Mouse (Mus musculus) forebrain, embryonic 16.5 days (tissue): ENCODE results near the gene Kcnd2. TPM values are rescaled to one million over a fixed set of nuclear protein-coding genes. Genes with fewer than 3 reads are reported as not detected.
A peak's percentile ranks its signal among the peaks of the same experiment; 100 is the strongest.

Experiments used
- ATAC-seq: fragments of 200-750 bp; cut with Nextera tagmentation; 2 replicates; pipeline ENCODE4 v1.8.0; 2017; ENCODE audit warnings: mild to moderate bottlenecking, moderate library complexity
- H3K27ac ChIP-seq: fragments of 300-500 bp; sonication (generic); 2 replicates; pipeline ENCODE4 v1.5.1; 2014; ENCODE audit warnings: low read length, control low read depth
- H3K27me3 ChIP-seq: fragments of 300-500 bp; sonication (generic); replicated peaks from 2 replicates; pipeline ENCODE4 v1.6.1; 2014; ENCODE audit warnings: low read length; ENCODE audit not compliant: control insufficient read depth, insufficient read depth
- H3K36me3 ChIP-seq: fragments of 300-500 bp; sonication (generic); 2 replicates; pipeline ENCODE4 v1.6.1; 2014; ENCODE audit not compliant: control insufficient read depth, insufficient read depth
- H3K4me1 ChIP-seq: fragments of 300-500 bp; sonication (generic); replicated peaks from 2 replicates; pipeline ENCODE4 v1.6.1; 2014; ENCODE audit warnings: low read length; ENCODE audit not compliant: control insufficient read depth, insufficient read depth
- H3K4me2 ChIP-seq: fragments of 300-500 bp; sonication (generic); 2 replicates; pipeline ENCODE4 v1.6.1; 2014; ENCODE audit warnings: mild to moderate bottlenecking, low read length, control low read depth
- H3K4me3 ChIP-seq: fragments of 300-500 bp; sonication (generic); replicated peaks from 2 replicates; pipeline ENCODE4 v1.5.1; 2014; ENCODE audit warnings: mild to moderate bottlenecking, low read length, control low read depth
- H3K9ac ChIP-seq: fragments of 300-500 bp; sonication (generic); replicated peaks from 2 replicates; pipeline ENCODE4 v1.6.1; 2014; ENCODE audit warnings: low read depth, low read length, control low read depth
- H3K9me3 ChIP-seq: fragments of 300-500 bp; sonication (generic); 2 replicates; pipeline ENCODE4 v1.6.1; 2016; ENCODE audit warnings: low read length; ENCODE audit not compliant: control insufficient read depth
- WGBS: fragments of 180-500 bp; shearing (Covaris S2); extraction: QIAGEN DNeasy Blood & Tissue Kit; methylation state at CpG from one replicate; pipeline ENCODE4 v1.1.7; 2014; 5-methylcytosine and 5-hydroxymethylcytosine counted together
- polyA plus RNA-seq: library from polyadenylated mRNA; unstranded; fragments of >200 nt; fragmentation: Nextera tagmentation; extraction: Ambion mirVana; gene quantifications from 2 replicates; pipeline ENCODE4 v1.2.1, GENCODE M21; 2015

The Kcnd2 gene
- 9.3 and 13.5 TPM in 2 replicates for polyA plus RNA-seq

GRCm38 (mm10) chr6:21215491-21216191 lies at the start of gene Kcnd2:
Gene Kcnd2, plus strand, starts transcription at chr6:21215503.
- peak within 1 kb of the TSS; percentile 89 for H3K27ac ChIP-seq
- no peaks in the 10 kb centered on the region for H3K27me3 ChIP-seq
- peak within 1 kb of the TSS; percentile 90 for H3K4me3 ChIP-seq
- 9% methylated on average over 34 of the region's 34 CpGs for WGBS
- peak within 1 kb of the TSS; percentile 79 for H3K4me2 ChIP-seq
- 0 out of 2 replicates have a peak, but pooled peaks cover 2% of the 10 kb centered on the region for H3K4me1 ChIP-seq
- H3K9me3 ChIP-seq: no peaks in the 10 kb centered on the region
- no peaks in the 10 kb centered on the region for H3K36me3 ChIP-seq
- no peak; the same call in 1 of the 2 replicates for ATAC-seq
- peak within 1 kb of the TSS; percentile 89 for H3K9ac ChIP-seq

DNA sequence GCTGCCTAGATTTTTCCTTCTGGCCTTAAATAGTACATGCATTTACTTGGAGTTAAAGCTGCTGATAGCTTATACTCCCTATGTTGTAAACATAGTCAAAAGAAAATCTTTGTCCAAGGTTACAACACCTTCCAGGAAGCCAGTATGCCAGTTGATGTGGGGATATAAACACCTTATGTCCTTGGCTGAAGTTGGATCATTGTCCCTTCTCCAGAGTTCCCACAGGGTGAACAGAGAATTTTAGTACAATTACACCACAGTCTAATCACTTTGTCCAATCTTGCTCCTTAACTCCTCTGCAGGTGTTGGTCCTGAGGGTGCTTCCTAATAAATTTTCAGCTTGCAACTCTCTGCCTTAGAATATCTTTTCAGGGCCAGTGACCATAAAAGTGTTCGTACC lies 48.7 kb upstream of the Kcnd2 start:
- no peak overlapping the region for H3K9ac ChIP-seq
- H3K4me1 ChIP-seq: no peaks in the 10 kb centered on the region
- no peak overlapping the region for H3K4me3 ChIP-seq
- H3K27ac ChIP-seq: no peak overlapping the region
- no peak for ATAC-seq
- no peaks in the 10 kb centered on the region for H3K9me3 ChIP-seq
- H3K4me2 ChIP-seq: no peak overlapping the region
- no peaks in the 10 kb centered on the region for H3K27me3 ChIP-seq
- no peaks in the 10 kb centered on the region for H3K36me3 ChIP-seq
- WGBS: 83% methylated on average over 1 of the region's 1 CpGs

GRCm38 (mm10) chr6:21195341-21195740 lies 20.0 kb upstream of the Kcnd2 start:
- no peak overlapping the region for H3K4me3 ChIP-seq
- ATAC-seq: no peak
- 67% methylated on average over 2 of the region's 2 CpGs for WGBS
- H3K9me3 ChIP-seq: no peaks in the 10 kb centered on the region
- no peak overlapping the region for H3K27ac ChIP-seq
- H3K4me1 ChIP-seq: no peaks in the 10 kb centered on the region
- no peak overlapping the region for H3K4me2 ChIP-seq
- no peaks in the 10 kb centered on the region for H3K36me3 ChIP-seq
- H3K9ac ChIP-seq: no peak overlapping the region
- H3K27me3 ChIP-seq: no peaks in the 10 kb centered on the region

DNA sequence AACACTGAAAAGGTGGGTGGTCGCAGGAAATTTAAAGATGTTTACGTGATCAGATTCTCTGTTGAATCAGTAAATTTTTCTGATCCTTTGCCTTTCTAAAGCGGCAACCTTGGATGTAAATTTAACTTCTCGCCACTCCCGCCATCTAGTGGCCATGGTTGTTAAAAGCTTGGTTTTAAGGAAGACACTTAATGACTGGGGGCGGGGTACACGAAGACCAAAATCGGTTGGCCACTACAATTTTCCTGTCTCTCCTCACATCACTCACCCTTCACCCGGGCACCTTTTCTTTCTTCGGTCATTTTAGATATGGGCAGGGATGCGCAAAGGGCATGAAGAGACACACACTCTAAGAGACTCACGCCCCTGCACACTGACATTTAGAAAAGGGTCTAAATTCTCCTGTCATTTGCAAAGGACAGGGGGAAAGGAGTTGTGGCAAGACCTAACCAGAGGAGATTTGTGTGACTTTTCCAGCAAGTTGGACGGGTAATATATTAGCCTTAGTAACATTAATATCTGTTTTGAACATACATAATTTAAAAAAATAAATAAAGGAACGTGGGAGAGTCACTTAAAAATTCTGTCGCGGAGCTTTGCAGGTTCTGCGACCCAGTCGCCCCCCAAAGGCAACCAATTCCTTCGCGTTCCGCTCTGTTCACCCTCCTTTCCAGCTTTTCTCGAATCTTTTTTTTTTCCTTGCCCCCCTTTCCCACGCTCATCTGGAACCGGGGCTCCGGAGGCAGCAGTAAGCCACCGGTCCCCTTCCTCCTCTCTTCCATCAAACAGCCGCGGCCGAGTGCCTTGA lies 1.2 kb upstream of the Kcnd2 start:
- Histone ChIP-seq H3K9me3 (no peaks in the 10 kb centered on the region), H3K36me3 (no peaks in the 10 kb centered on the region), H3K27me3 (no peaks in the 10 kb centered on the region), H3K4me3 (peak overlapping the region; percentile 90), H3K4me2 (peak overlapping the region; percentile 79), H3K27ac (peak overlapping the region; percentile 89), H3K4me1 (0 out of 2 replicates have a peak, but pooled peaks cover 2% of the 10 kb centered on the region), H3K9ac (peak overlapping the region; percentile 89)
- under 1% methylated on average over 29 of the region's 29 CpGs for WGBS
- peak; percentile 70 for ATAC-seq

DNA sequence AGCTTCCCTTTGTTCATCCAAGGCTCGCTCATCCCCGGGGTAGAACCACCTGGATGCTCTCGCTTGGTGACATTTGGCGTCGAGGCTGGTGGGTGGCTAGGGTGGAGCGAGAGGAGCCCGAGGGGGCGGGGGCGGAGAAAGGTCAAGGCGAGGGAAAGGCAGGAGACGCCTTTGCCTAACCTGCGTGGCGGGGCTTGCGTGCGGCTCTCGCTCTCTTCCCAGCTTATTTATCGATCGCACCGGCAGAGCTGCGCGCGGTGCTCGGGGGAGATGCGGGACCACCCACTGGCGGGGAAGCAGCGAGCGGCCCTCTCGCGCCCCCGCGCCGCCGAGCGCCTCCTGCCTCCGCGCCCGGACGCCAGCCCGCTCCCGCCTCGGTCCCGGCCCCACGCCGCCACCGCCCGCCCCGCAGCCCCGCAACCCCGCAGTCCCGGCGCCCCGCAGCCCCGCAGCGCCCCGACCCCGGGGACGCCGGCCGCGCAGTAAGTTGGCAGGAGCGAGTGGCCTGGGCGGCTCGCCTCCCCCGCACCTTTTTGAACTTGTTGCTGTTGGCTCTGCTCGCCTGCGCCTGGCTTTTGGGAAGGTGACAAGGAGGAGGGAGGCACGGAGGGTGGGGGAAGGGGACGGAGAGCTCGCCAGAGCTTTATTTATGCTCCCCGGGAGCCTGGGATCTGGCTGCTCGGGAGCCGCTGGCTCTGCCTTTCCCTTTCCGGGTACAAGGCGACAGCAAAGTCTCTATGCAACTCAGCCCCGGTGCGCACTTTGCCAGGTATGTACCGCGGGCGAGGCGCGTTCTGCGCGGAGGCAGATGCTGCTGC lies 421 bp upstream of the Kcnd2 start:
- peak overlapping the region; percentile 89 for H3K27ac ChIP-seq
- peak overlapping the region; percentile 90 for H3K4me3 ChIP-seq
- ATAC-seq: peak; percentile 78

DNA sequence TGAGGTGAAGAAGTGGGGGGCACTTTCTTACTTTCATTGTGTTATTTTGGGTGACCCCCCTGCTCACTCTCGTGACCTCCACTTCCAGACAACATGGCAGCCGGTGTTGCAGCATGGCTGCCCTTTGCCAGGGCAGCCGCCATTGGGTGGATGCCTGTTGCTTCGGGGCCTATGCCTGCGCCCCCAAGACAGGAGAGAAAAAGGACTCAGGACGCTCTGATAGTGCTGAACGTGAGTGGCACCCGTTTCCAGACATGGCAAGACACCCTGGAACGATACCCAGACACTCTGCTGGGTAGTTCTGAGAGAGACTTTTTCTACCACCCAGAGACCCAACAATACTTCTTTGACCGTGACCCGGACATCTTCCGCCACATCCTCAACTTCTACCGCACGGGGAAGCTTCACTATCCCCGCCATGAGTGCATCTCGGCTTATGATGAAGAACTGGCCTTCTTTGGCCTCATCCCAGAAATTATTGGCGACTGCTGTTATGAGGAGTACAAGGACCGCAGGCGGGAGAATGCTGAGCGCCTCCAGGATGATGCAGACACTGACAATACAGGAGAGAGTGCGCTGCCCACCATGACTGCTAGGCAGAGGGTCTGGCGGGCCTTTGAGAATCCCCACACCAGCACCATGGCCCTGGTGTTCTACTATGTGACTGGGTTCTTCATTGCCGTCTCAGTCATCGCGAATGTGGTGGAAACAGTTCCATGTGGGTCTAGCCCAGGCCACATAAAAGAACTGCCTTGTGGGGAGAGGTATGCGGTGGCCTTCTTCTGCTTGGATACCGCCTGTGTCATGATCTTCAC lies 1.1 kb downstream of the Kcnd2 start:
- Histone ChIP-seq H3K9ac (no peak overlapping the region), H3K4me3 (no peak overlapping the region), H3K4me2 (no peak overlapping the region), H3K4me1 (0 out of 2 replicates have a peak, but pooled peaks cover 2% of the 10 kb centered on the region), H3K9me3 (no peaks in the 10 kb centered on the region), H3K36me3 (no peaks in the 10 kb centered on the region), H3K27ac (no peak overlapping the region), H3K27me3 (no peaks in the 10 kb centered on the region)
- WGBS: 96% methylated on average over 27 of the region's 27 CpGs
- ATAC-seq: no peak

More for the DNA sequence above, 421 bp upstream of the Kcnd2 start:
- Histone ChIP-seq H3K4me2 (peak overlapping the region; percentile 79), H3K4me1 (0 out of 2 replicates have a peak, but pooled peaks cover 2% of the 10 kb centered on the region), H3K36me3 (no peaks in the 10 kb centered on the region), H3K9me3 (no peaks in the 10 kb centered on the region), H3K9ac (peak overlapping the region; percentile 89), H3K27me3 (no peaks in the 10 kb centered on the region)
- under 1% methylated on average over 62 of the region's 83 CpGs for WGBS

- Histone ChIP-seq H3K9me3 (no peaks in the 10 kb centered on the region), H3K4me2 (no peak overlapping the region), H3K27me3 (no peaks in the 10 kb centered on the region), H3K36me3 (no peaks in the 10 kb centered on the region), H3K27ac (no peak overlapping the region), H3K4me1 (0 out of 2 replicates have a peak, but pooled peaks cover 2% of the 10 kb centered on the region), H3K4me3 (no peak overlapping the region), H3K9ac (no peak overlapping the region)
- 95% methylated on average over 10 of the region's 10 CpGs for WGBS
- ATAC-seq: no peak
Observed at GRCm38 (mm10) chr6:21217156-21217555, 1.9 kb downstream of the Kcnd2 start.

DNA sequence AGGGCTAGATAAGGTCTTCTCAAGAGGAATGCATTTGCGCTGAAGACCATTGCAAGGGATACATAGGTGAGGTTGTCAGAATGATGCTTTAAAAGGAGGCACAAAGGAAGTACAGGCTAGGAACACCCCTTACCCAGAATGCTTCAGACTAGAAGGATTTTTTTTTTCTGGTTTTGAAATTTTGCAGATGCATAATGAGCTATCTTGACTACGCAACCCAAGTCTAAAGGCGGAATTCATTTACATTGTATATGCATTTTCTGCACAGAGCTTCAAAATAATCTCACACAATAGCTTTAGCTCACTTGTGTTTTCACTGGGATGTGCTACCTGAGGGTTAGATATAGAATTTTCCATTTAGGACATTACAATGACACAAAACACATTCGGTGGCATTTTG lies 10.8 kb downstream of the Kcnd2 start:
- Histone ChIP-seq H3K4me3 (no peak overlapping the region), H3K4me1 (no peaks in the 10 kb centered on the region), H3K27me3 (no peaks in the 10 kb centered on the region), H3K9ac (no peak overlapping the region), H3K9me3 (no peaks in the 10 kb centered on the region), H3K36me3 (no peaks in the 10 kb centered on the region), H3K4me2 (no peak overlapping the region), H3K27ac (no peak overlapping the region)
- WGBS: 89% methylated on average over 4 of the region's 4 CpGs
- ATAC-seq: no peak
